Mouse (Mus musculus) spleen, adult 12 weeks (tissue): ENCODE data around the gene Kl.

ENCODE experiments used
- DNase-seq: peaks from one replicate; pipeline ENCODE4 v3.0.0; 2022; ENCODE audit warnings: low spot score

The Kl gene

DNA sequence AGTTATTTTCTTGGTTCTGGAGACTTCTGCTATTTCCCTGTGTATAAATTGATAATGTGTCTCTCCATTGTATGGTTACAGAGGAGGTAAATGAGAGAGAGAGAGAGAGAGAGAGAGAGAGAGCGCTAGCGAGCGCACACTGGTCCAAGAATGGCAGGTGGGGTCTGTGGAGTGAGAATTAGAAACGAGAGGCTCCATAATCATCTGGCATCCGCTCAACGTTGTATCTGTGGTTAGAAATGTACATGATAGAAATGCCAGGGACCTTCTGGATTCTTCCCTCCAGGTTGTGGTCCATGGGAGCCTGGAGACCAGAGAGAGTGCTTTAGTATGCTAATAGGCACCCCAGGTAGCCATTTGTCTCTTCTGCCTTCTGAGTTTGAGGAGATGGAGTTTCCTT, 76.5 kb downstream of the Kl start:
- DNase-seq = no peak

DNA sequence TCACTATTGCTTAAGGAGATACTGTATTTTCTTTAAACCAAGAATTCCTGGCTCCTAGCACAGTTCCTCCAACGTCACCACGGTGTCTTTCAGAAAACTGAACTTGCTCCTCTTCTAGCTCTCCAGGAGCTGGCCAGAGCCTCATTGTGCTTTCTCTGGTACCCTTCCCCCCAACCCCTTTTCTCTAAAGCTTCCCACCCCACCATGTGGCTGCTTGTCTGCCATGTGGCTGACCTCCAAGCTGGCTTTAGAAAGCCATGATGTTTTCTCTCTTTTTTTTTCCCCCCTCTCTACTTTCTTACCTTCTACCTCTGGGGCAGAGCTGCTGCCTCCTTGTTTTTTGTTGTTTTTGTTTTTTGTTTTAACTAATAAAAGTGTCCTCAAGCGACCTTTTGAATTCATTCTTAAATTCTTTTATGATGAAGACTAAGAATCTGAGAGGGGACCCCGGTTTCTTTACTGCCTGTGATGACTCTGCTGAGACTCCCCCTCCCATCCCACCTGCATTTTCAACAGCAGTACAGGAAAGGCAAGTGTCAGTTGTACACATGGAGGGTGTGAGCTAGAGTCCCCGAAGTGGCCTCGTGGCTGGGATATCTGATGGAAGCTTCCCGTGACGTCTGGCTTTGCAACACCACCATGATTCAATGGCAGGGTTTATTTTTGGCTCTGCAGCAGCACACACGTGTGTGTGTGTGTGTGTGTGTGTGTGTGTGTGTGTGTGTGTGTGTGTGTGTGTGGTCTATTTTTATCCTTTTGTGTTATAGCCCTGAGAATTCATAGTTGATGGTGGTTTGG, 82.5 kb downstream of the Kl start:
- no peak for DNase-seq

DNA sequence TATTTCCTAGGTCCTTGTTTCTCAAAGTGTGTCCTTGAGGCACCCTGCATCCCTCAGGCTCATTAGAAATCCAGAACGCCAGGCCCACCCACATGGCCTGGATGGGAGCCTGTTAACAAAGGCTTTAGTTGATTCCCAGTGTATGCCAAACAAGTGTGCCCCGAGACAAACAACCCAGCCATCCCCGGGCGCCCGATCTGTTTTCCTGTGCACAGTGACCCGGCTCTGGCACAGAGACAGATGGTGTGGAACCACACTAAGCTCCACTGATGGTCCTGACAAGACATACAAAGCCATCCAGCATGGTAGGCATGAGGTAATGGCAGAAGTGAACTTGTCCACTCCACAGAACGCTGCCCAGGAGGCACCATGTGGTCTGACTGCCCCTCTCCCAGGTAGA, 85.5 kb downstream of the Kl start:
- no peak for DNase-seq

DNA sequence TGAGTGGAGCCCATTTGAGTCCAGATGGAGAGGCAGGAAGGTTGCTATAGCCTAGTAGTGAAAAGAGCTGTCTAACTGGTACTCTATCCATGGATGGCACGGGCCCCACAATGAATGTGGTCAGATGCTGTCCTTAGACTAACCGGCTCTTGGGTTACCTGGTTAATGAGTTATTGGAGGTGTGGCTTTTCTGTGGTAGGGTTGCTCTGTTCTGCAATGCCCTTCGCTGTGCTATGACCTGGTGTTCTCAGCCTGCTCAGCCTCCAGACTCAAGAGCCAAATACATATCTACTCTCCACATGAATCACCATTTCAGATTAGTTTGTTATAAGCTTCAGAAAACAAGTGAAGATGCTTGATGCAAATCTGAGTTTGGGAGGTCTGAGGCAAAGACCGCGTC, 90.5 kb downstream of the Kl start:
- DNase-seq = no peak
